Mouse (Mus musculus): ENCODE measurements at regions not wholly inside any gene's neighbourhood (a gene's known extent, or its start where the extent isn't known, plus 50 kb on each side); places are given as distances from the start of the nearest gene placed in this dataset.

- peak; percentile 4 for DNase-seq (ENCODE audit: low read depth, low spot score)
Observed at GRCm38 (mm10) chr12:82520840-82521239, 67.3 kb upstream of the Rgs6 start.

- DNase-seq (ENCODE audit: low read depth, low spot score), result no peak
Observed at GRCm38 (mm10) chr12:82524987-82525386, 63.1 kb upstream of the Rgs6 start.

Data from 3T3-L1 (cell line).